Mouse (Mus musculus) heart, postnatal 0 days (tissue): ENCODE data around the gene Zbtb45.

ENCODE experiments used
- CTCF ChIP-seq: IDR thresholded peaks from 2 replicates; pipeline ENCODE4 v1.5.1; 2016; ENCODE audit warnings: antibody characterized with exemption, control low read depth, low read depth
- EP300 ChIP-seq: IDR thresholded peaks from 2 replicates; pipeline ENCODE4 v1.6.1; 2016; ENCODE audit warnings: antibody characterized with exemption, low read depth

DNA sequence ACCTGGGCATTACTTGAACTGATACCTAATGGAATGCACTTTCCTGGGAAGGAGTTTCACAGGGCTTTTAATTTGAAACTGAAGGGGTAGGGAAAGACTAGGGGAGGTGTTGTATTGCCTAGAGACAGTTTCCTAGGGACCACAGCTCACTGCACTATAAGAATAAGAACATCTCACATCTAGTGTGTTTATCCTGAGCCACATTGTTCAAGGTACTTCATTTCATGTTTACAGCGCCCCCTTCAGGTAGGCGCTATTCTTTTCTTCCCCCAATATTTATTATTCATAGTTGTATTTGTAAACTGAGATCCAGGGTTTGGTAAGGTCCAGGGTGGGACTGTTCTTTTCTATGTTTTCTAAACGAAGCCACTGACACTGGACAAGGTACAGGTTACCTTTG lies 17.6 kb downstream of the Zbtb45 start:
- TF ChIP-seq EP300 (no peak), CTCF (peak; percentile 34)
